Mouse (Mus musculus): ENCODE measurements around the gene Spata13. TPM values are rescaled to one million over a fixed set of nuclear protein-coding genes. Genes with fewer than 3 reads are reported as not detected.

The Spata13 gene
- polyA plus RNA-seq, 1 experiment from 2014 or later: 11.2 TPM

GRCm38 (mm10) chr14:60597571-60597970, 36.2 kb upstream of the Spata13 start:
- TF ChIP-seq CTCF (IDR thresholded peaks at IDR 0.05; ENCODE audit: low read depth) (no peak), EP300 (optimal IDR thresholded peaks at IDR 0.05) (no peak)
- H3K4me3 ChIP-seq (ENCODE audit: low read depth, low read length): no peak overlapping the region
- no peaks in the 10 kb centered on the region for H3K9me3 ChIP-seq (ENCODE audit: control insufficient read depth, low read length)
- no peaks in the 10 kb centered on the region for H3K36me3 ChIP-seq (ENCODE audit: control insufficient read depth, insufficient read depth, low read length)
- H3K27ac ChIP-seq (replicated peaks): peak overlapping the region; percentile 50
- no peak for DNase-seq (ENCODE audit: low spot score)
- H3K27me3 ChIP-seq (ENCODE audit: control insufficient read depth, insufficient read depth, low read length): no peaks in the 10 kb centered on the region
- no peak overlapping the region for H3K4me2 ChIP-seq (replicated peaks; ENCODE audit: low read depth)
- H3K9ac ChIP-seq (ENCODE audit: low read length): no peak overlapping the region
- ATAC-seq (ENCODE audit: low FRiP score, low TSS enrichment): no peak
- 10% methylated on average over 4 of the region's 4 CpGs for WGBS
- H3K4me1 ChIP-seq (replicated peaks; ENCODE audit: control insufficient read depth, insufficient read depth): peaks cover 4% of the 10 kb centered on the region

DNA sequence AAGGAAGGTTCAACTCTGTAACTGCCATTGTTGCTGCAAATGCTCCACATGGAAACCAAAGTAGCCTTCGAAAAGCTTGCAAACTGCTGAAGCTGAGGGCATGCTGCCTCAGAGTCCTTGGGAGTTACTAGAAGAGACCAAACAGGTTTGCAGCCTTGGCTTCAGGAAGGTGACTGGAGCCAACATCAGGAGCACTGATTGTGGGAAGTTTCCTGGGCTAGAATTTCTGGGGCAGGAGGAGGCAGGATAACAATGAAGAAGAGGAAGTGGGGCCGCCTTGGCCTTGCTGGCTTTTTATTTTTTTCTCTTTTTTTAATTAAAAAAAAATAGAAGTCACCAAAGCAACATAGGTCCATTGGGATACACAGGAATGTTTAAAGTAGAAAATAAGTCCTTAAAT, 34.8 kb upstream of the Spata13 start:
- Histone ChIP-seq H3K4me3 (ENCODE audit: low read depth, low read length) (no peak overlapping the region), H3K9me3 (ENCODE audit: control insufficient read depth, low read length) (no peaks in the 10 kb centered on the region), H3K27ac (replicated peaks) (peak overlapping the region; percentile 50), H3K36me3 (ENCODE audit: control insufficient read depth, insufficient read depth, low read length) (no peaks in the 10 kb centered on the region), H3K4me2 (replicated peaks; ENCODE audit: low read depth) (no peak overlapping the region), H3K4me1 (replicated peaks; ENCODE audit: control insufficient read depth, insufficient read depth) (peaks cover 4% of the 10 kb centered on the region; the same call in 1 of the 2 replicates), H3K9ac (ENCODE audit: low read length) (no peak overlapping the region), H3K27me3 (ENCODE audit: control insufficient read depth, insufficient read depth, low read length) (no peaks in the 10 kb centered on the region)
- WGBS: 55% methylated on average over 2 of the region's 2 CpGs
- ATAC-seq (ENCODE audit: low FRiP score, low TSS enrichment) (peak; percentile 18; the same call in 1 of the 2 replicates), DNase-seq (ENCODE audit: low spot score) (no peak)
- no peak for TF ChIP-seq EP300 (optimal IDR thresholded peaks at IDR 0.05)
- no peak for TF ChIP-seq CTCF (IDR thresholded peaks at IDR 0.05; ENCODE audit: low read depth)

DNA sequence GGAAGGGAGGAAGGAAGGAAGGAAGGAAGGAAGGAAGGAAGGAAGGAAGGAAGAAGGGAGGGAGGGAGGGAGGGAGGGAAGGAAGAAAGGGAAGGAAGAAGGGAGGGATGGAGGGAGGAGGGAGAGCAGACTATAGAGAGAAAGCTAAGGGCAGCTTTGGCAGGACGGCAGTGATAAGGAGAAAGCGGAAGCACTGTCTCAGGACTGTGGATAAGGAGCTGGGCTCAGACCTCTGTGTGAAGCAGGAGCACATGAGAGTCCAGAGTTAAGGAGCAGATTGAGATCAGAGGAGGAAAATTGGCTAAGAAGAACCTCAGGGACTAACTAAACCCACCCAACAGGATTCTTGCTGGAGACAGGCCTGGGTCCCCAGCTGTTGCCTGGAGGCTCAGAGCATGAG, 28.2 kb upstream of the Spata13 start:
- Histone ChIP-seq H3K9ac (ENCODE audit: low read length) (no peak overlapping the region), H3K4me1 (replicated peaks; ENCODE audit: control insufficient read depth, insufficient read depth) (peaks cover 6% of the 10 kb centered on the region; the same call in 1 of the 2 replicates), H3K9me3 (ENCODE audit: control insufficient read depth, low read length) (no peaks in the 10 kb centered on the region), H3K4me3 (ENCODE audit: low read depth, low read length) (no peak overlapping the region), H3K36me3 (ENCODE audit: control insufficient read depth, insufficient read depth, low read length) (no peaks in the 10 kb centered on the region), H3K27me3 (ENCODE audit: control insufficient read depth, insufficient read depth, low read length) (no peaks in the 10 kb centered on the region), H3K4me2 (replicated peaks; ENCODE audit: low read depth) (no peak overlapping the region), H3K27ac (replicated peaks) (peak overlapping the region; percentile 46; the same call in 1 of the 2 replicates)
- peak; percentile 47; the same call in 1 of the 2 replicates for ATAC-seq (ENCODE audit: low FRiP score, low TSS enrichment)
- no peak for TF ChIP-seq CTCF (IDR thresholded peaks at IDR 0.05; ENCODE audit: low read depth)
- TF ChIP-seq EP300 (optimal IDR thresholded peaks at IDR 0.05): no peak
- 41% methylated on average over 2 of the region's 2 CpGs for WGBS
- DNase-seq (ENCODE audit: low spot score): no peak

- H3K9ac ChIP-seq (ENCODE audit: low read length): no peak overlapping the region
- TF ChIP-seq EP300 (optimal IDR thresholded peaks at IDR 0.05): no peak
- TF ChIP-seq CTCF (IDR thresholded peaks at IDR 0.05; ENCODE audit: low read depth): no peak
- H3K36me3 ChIP-seq (ENCODE audit: control insufficient read depth, insufficient read depth, low read length): no peaks in the 10 kb centered on the region
- DNase-seq (ENCODE audit: low spot score) (peak; percentile 91), ATAC-seq (ENCODE audit: low FRiP score, low TSS enrichment) (peak; percentile 91)
- H3K4me3 ChIP-seq (ENCODE audit: low read depth, low read length): no peak overlapping the region
- WGBS: 40% methylated on average over 4 of the region's 4 CpGs
- peak overlapping the region; percentile 74; the same call in 1 of the 2 replicates for H3K27ac ChIP-seq (replicated peaks)
- H3K27me3 ChIP-seq (ENCODE audit: control insufficient read depth, insufficient read depth, low read length): no peaks in the 10 kb centered on the region
- peaks cover 6% of the 10 kb centered on the region; the same call in 1 of the 2 replicates for H3K4me1 ChIP-seq (replicated peaks; ENCODE audit: control insufficient read depth, insufficient read depth)
- no peak overlapping the region for H3K4me2 ChIP-seq (replicated peaks; ENCODE audit: low read depth)
- no peaks in the 10 kb centered on the region for H3K9me3 ChIP-seq (ENCODE audit: control insufficient read depth, low read length)
Measured at GRCm38 (mm10) chr14:60606194-60606593, 27.6 kb upstream of the Spata13 start.

GRCm38 (mm10) chr14:60607743-60608142, 26.1 kb upstream of the Spata13 start:
- H3K9me3 ChIP-seq (ENCODE audit: control insufficient read depth, low read length): no peaks in the 10 kb centered on the region
- H3K27me3 ChIP-seq (ENCODE audit: control insufficient read depth, insufficient read depth, low read length): no peaks in the 10 kb centered on the region
- WGBS: 65% methylated on average over 4 of the region's 4 CpGs
- no peak overlapping the region for H3K27ac ChIP-seq (replicated peaks)
- H3K9ac ChIP-seq (ENCODE audit: low read length): no peak overlapping the region
- ATAC-seq (ENCODE audit: low FRiP score, low TSS enrichment) (no peak), DNase-seq (ENCODE audit: low spot score) (no peak)
- H3K4me1 ChIP-seq (replicated peaks; ENCODE audit: control insufficient read depth, insufficient read depth): peaks cover 6% of the 10 kb centered on the region; the same call in 1 of the 2 replicates
- H3K36me3 ChIP-seq (ENCODE audit: control insufficient read depth, insufficient read depth, low read length): no peaks in the 10 kb centered on the region
- no peak overlapping the region for H3K4me3 ChIP-seq (ENCODE audit: low read depth, low read length)
- TF ChIP-seq EP300 (optimal IDR thresholded peaks at IDR 0.05): no peak
- no peak for TF ChIP-seq CTCF (IDR thresholded peaks at IDR 0.05; ENCODE audit: low read depth)
- H3K4me2 ChIP-seq (replicated peaks; ENCODE audit: low read depth): no peak overlapping the region

DNA sequence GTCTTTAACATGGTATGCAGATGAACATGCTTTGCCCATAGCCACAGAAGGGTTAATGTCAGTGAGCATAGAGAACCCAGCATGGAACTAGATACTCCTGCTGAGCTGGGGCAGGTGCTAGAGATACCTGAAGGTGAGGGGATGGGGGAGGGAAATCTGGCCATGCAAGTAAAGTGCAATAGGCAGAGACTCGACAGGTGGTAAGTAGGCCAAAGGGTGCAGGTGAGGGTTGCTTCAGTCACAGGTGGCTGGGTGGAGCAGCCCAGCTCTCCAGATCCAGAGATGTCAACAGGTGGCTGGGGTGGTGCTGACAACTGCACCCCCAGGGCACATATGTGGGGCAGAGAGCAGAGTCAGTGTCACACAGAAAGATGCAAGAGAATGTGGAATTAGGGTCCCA, 24.6 kb upstream of the Spata13 start:
- 63% methylated on average over 1 of the region's 1 CpGs for WGBS
- no peak for TF ChIP-seq EP300 (optimal IDR thresholded peaks at IDR 0.05)
- no peak for TF ChIP-seq CTCF (IDR thresholded peaks at IDR 0.05; ENCODE audit: low read depth)
- no peaks in the 10 kb centered on the region for H3K9me3 ChIP-seq (ENCODE audit: control insufficient read depth, low read length)
- H3K36me3 ChIP-seq (ENCODE audit: control insufficient read depth, insufficient read depth, low read length): no peaks in the 10 kb centered on the region
- peak; percentile 43; the same call in 1 of the 2 replicates for ATAC-seq (ENCODE audit: low FRiP score, low TSS enrichment)
- no peaks in the 10 kb centered on the region for H3K27me3 ChIP-seq (ENCODE audit: control insufficient read depth, insufficient read depth, low read length)
- DNase-seq (ENCODE audit: low spot score): no peak
- H3K4me2 ChIP-seq (replicated peaks; ENCODE audit: low read depth): no peak overlapping the region
- H3K9ac ChIP-seq (ENCODE audit: low read length): no peak overlapping the region
- no peak overlapping the region for H3K4me3 ChIP-seq (ENCODE audit: low read depth, low read length)
- no peak overlapping the region for H3K27ac ChIP-seq (replicated peaks)
- peaks cover 6% of the 10 kb centered on the region; the same call in 1 of the 2 replicates for H3K4me1 ChIP-seq (replicated peaks; ENCODE audit: control insufficient read depth, insufficient read depth)
